Mouse (Mus musculus): Measurements from ENCODE around the gene Snx29. TPM values are rescaled to one million over a fixed set of nuclear protein-coding genes. Genes with fewer than 3 reads are reported as not detected.
A peak's percentile ranks its signal among the peaks of the same experiment; 100 is the strongest.
"Not testable (repeated sequence)": the region's sequence is repeated elsewhere in the genome, so short reads cannot be mapped to it uniquely, and the experiment has no call there.

The Snx29 gene
- total RNA-seq, 2 experiments from 2014 or later = 23.8 to 24.9 TPM

GRCm38 (mm10) chr16:11316748-11317147 is 6.0 kb upstream of the Snx29 start:
- H3K27ac ChIP-seq = peak overlapping the region; percentile 32; the same call in 1 of the 2 replicates
- H3K4me3 ChIP-seq = no peak overlapping the region
- peak; percentile 63 for TF ChIP-seq CTCF (conservative IDR thresholded peaks at IDR 0.05)

GRCm38 (mm10) chr16:11317324-11317723 is 5.4 kb upstream of the Snx29 start:
- DNase-seq (ENCODE audit: low spot score in 2 of 2) = no peak
- TF ChIP-seq CTCF (conservative IDR thresholded peaks at IDR 0.05) = no peak
- H3K27ac ChIP-seq = peak overlapping the region; percentile 32; the same call in 1 of the 2 replicates
- no peak overlapping the region for H3K4me3 ChIP-seq

More at GRCm38 (mm10) chr16:11316748-11317147, 6.0 kb upstream of the Snx29 start:
- DNase-seq (ENCODE audit: low spot score in 2 of 2) = no peak

GRCm38 (mm10) chr16:11323324-11324051 is 780 bp downstream of the Snx29 start:
- DNase-seq (ENCODE audit: low spot score in 2 of 2) = peak; percentile 11 to 12
- TF ChIP-seq CTCF (conservative IDR thresholded peaks at IDR 0.05) = no peak
- H3K27ac ChIP-seq = peak overlapping the region; percentile 94
- H3K4me3 ChIP-seq = peak overlapping the region; percentile 83

GRCm38 (mm10) chr16:11330081-11330800 is 7.5 kb downstream of the Snx29 start:
- Histone ChIP-seq H3K27ac (no peak overlapping the region), H3K4me3 (no peak overlapping the region)
- DNase-seq (ENCODE audit: low spot score in 2 of 2) = no peak
- TF ChIP-seq CTCF (conservative IDR thresholded peaks at IDR 0.05) = no peak

DNA sequence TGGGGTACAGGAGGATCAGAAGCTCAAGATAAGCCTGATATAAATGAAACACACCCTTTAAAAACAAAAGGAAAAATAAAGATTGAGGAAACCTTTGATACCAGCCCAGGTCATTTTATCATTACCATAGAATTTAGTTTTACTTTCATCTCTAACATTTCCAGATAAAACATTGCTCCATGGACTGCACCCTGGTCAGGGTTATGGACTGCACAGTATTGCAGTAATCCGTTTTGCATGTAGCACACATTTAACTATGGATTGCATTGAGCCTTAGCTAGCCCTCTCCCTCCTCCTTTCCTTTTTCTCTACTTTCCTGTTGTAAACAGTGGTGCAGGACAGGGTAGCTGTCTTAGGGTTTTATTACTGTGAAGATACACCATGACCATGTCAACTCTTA is 8.3 kb downstream of the Snx29 start:
- no peak for DNase-seq (ENCODE audit: low spot score in 2 of 2)
- no peak for TF ChIP-seq CTCF (conservative IDR thresholded peaks at IDR 0.05)
- Histone ChIP-seq H3K27ac (no peak overlapping the region), H3K4me3 (no peak overlapping the region)

- no peak for DNase-seq (ENCODE audit: low spot score in 2 of 2)
- Histone ChIP-seq H3K27ac (no peak overlapping the region), H3K4me3 (no peak overlapping the region)
- no peak for TF ChIP-seq CTCF (conservative IDR thresholded peaks at IDR 0.05)
Observed at GRCm38 (mm10) chr16:11343292-11343815, 20.6 kb downstream of the Snx29 start.

DNA sequence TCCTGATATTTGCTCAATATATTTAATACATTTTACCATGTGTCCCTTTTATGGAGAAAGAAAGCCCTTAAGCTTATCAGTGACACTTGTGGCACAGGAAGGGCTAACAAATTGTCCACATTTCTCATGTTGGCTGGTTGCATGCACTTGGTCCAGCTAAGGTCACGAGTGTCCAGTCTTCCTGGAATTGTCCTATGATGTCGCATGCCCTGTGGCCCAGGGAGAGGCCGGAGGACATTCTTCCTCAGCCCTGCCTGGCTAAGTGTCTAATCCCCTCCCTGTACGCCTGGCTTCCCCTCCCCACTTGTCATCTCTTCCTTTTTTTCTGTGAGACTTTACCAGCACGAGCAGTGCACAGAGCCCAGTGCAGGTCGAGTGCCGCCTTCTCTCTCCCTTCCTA is 29.2 kb downstream of the Snx29 start:
- no peak for TF ChIP-seq CTCF (conservative IDR thresholded peaks at IDR 0.05)

DNA sequence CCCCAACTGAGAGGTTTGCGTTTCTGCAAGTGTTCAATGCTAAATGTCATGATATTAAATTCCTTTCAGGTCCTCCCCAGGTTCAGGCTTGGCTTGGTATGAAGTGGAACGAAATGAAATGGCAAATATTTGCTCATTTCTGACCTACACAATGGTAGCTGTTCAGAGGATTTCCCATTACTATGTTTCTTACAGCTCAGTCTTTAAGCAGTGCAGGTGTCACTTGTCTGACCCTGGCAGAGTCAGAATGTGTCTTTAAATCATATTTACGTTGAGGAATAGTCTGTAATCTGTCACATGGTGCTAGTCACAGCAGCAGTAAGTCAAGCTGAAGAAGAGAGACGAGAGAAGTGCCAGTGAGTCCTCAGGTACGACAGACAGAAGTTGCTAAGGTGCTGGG is 36.5 kb downstream of the Snx29 start:
- no peak for TF ChIP-seq CTCF (conservative IDR thresholded peaks at IDR 0.05)
- no peak overlapping the region for H3K27ac ChIP-seq
- DNase-seq (ENCODE audit: low spot score in 2 of 2) = no peak
- H3K4me3 ChIP-seq = no peak overlapping the region

More for the DNA sequence above, 29.2 kb downstream of the Snx29 start:
- Histone ChIP-seq H3K4me3 (no peak overlapping the region), H3K27ac (no peak overlapping the region)
- no peak for DNase-seq (ENCODE audit: low spot score in 2 of 2)

DNA sequence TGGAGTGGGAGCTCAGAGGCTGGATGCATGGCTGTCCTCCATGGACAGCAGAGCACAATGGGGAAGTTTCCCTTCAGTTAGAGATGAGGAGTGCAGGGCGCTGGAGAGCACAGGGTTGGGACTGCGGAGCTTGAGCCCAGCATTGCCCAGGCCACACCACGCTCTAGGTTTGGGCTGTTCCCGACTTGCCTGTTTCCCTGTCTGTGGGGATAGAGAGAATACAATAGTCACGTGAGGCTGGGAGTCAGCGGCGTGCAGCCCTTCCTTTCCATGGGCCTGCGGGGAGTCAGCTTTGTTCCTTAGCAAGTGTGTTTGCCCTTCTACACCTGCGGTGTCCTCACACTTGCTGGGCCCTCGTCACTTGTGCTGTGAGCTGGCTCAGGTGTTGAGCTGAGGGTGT is 37.2 kb downstream of the Snx29 start:
- H3K27ac ChIP-seq = no peak overlapping the region
- no peak for DNase-seq (ENCODE audit: low spot score in 2 of 2)
- no peak for TF ChIP-seq CTCF (conservative IDR thresholded peaks at IDR 0.05)
- H3K4me3 ChIP-seq = no peak overlapping the region

DNA sequence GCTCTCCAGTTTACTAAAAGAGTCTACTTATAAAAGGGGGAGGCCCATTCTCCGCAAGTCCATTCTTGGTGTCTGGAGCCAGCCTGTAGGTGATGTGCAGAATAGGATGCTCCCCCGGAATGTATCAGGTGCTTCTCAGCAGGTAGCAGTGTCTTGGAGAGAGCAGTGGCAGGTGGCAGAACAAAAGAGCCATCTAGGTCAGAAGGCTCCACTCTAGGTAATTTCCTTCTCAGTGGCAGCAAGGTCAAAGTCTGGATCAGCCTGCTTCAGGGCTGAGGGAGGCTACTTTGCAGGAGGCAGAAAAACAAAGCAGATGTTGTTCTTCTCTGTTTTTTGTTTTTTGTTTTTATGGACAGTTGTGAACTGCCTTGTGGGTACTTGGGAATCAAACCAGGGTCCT is 37.9 kb downstream of the Snx29 start:
- H3K4me3 ChIP-seq; H3K27ac ChIP-seq; DNase-seq (ENCODE audit: low spot score in 2 of 2): not testable (repeated sequence)

DNA sequence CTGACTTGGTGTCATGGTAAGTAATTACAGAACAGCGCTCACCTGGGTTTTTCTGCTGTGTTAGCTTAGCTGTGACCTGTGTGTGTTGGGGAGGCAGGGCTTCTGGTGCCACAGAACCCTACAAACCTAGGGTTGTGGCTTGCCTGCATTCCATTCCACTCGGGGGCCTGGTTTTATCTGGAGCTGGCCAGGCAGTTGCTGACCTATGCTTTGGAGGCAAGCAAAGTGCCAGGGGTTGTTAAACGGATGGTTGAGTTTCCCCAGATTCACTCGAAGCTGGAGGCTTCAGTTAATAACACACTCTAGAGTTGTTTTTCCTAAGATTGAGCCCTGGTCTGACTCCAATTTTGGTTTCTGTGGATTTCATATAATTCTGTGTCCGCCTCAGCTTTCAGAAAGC is 42.9 kb downstream of the Snx29 start:
- Histone ChIP-seq H3K27ac (no peak overlapping the region), H3K4me3 (no peak overlapping the region)
- TF ChIP-seq CTCF (conservative IDR thresholded peaks at IDR 0.05) = no peak
- DNase-seq (ENCODE audit: low spot score in 2 of 2) = no peak

DNA sequence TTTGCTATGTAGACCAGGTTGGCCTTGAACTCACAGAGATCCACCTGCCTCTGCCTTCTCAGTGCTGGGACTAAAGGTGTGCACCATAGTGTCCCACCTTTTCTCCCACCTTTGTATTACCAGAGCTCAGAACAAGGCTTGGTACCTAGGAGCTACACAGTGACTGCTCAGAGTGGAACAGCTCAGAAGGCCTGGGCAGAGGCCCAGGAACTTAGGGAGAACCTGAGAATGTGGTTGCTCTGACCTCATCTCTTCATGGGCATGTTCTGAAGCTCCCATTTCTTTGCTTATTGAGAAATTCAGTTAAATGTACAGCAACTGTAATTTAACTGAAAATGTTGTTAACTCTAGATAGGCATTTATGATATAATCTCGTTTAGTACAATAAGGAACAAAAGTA is 44.1 kb downstream of the Snx29 start:
- Histone ChIP-seq H3K27ac (no peak overlapping the region), H3K4me3 (no peak overlapping the region)
- no peak for DNase-seq (ENCODE audit: low spot score in 2 of 2)
- TF ChIP-seq CTCF (conservative IDR thresholded peaks at IDR 0.05) = no peak

GRCm38 (mm10) chr16:11368412-11368811 is 45.7 kb downstream of the Snx29 start:
- TF ChIP-seq CTCF (conservative IDR thresholded peaks at IDR 0.05) = no peak
- Histone ChIP-seq H3K27ac (peak overlapping the region; percentile 43; the same call in 1 of the 2 replicates), H3K4me3 (no peak overlapping the region)
- no peak for DNase-seq (ENCODE audit: low spot score in 2 of 2)

Measured in layer of hippocampus, adult 2 months (tissue).